Mouse (Mus musculus) cerebellum, postnatal 10 days (tissue): ENCODE results near the gene Spast.

ENCODE experiments used
- DNase-seq, 2 experiments: peaks; one replicate each; pipeline ENCODE4 v3.0.0; 2021; ENCODE audit warnings: mixed read lengths in 2 of 2

The Spast gene

GRCm38 (mm10) chr17:74430074-74430473 is 91.3 kb downstream of the Spast start:
- no peak for DNase-seq

- DNase-seq: peak; percentile 6 to 19
These were observed 92.7 kb downstream of the Spast start for GRCm38 (mm10) chr17:74431481-74431880.

GRCm38 (mm10) chr17:74432631-74433030 is 93.8 kb downstream of the Spast start:
- DNase-seq: no peak

- DNase-seq: no peak
These were observed 99.0 kb downstream of the Spast start for GRCm38 (mm10) chr17:74437762-74438161.

GRCm38 (mm10) chr17:74440486-74440885 is 101.7 kb downstream of the Spast start:
- no peak for DNase-seq
